ENCODE assay signal across 15 mouse cellular contexts in the genomic region with DNA sequence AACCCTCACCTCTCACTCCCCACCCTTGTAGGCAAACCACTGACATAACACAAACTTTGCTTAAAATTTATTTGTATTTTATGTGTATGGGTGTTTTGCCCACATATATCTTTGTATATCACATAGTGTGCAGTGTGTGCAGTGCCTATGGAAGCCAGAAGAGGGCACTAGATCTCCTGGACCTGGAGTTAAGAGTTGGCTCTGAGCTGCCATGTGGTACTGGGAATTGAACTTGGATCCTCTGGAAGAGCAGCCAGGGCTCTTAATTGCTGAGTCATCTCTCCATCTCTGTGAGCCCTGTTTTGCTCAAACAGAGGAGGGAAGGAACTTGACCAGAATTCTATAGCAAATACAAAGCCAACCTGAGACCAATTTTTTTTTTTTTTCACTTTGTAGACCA. TPM values are rescaled to one million over a fixed set of nuclear protein-coding genes. Genes with fewer than 3 reads are reported as not detected.
DNase-seq lines count a peak whose midpoint lies in the region; ATAC-seq and TF ChIP-seq lines count a peak whose summit lies in the region.
"Had no signal": no experiment of that assay in that cellular context is flagged by ENCODE, and none has a peak within 500 bp of the region (broad histone marks: within the 10 kb centered on the region; RNA-seq: fewer than 3 reads in every experiment).

No protein-coding gene starts in this region.

- H3K9me3 ChIP-seq in hindbrain, postnatal 0 days (ENCODE audit: low read length), result no peaks in the 10 kb centered on the region
- peaks cover 14% of the 10 kb centered on the region; the same call in 1 of the 2 replicates for H3K9me3 ChIP-seq in hindbrain, embryonic 10.5 days
- H3K9me3 ChIP-seq in midbrain, postnatal 0 days (ENCODE audit: low read length), result no peaks in the 10 kb centered on the region
- no peaks in the 10 kb centered on the region for H3K9me3 ChIP-seq in midbrain, embryonic 16.5 days (replicated peaks; ENCODE audit: control insufficient read depth, low read length, poor library complexity, severe bottlenecking)

- no peak overlapping the region for H3K4me2 ChIP-seq in hindbrain, postnatal 0 days (ENCODE audit: low read depth, low read length)
- H3K4me2 ChIP-seq in midbrain, postnatal 0 days (ENCODE audit: low read depth, low read length, poor library complexity, severe bottlenecking), result no peak overlapping the region
- no peak overlapping the region for H3K4me2 ChIP-seq in midbrain, embryonic 16.5 days (ENCODE audit: low read length)

- no peak for TF ChIP-seq POLR2A in bone marrow macrophage, adult 2 months (IDR thresholded peaks at IDR 0.05; ENCODE audit: borderline replicate concordance, low read depth, low read length)
- no peak for TF ChIP-seq POLR2A in small intestine, adult 2 months (IDR thresholded peaks at IDR 0.05; ENCODE audit: low read depth, low read length)

- no peak overlapping the region for H3K9ac ChIP-seq in hindbrain, postnatal 0 days (replicated peaks; ENCODE audit: low read length)
- H3K9ac ChIP-seq in midbrain, postnatal 0 days (replicated peaks; ENCODE audit: low read length, poor library complexity, severe bottlenecking), result no peak overlapping the region
- H3K9ac ChIP-seq in midbrain, embryonic 16.5 days (ENCODE audit: low read depth, low read length), result no peak overlapping the region

- H3K36me3 ChIP-seq in hindbrain, postnatal 0 days (ENCODE audit: insufficient read depth, low read length), result peaks cover 41% of the 10 kb centered on the region
- H3K36me3 ChIP-seq in hindbrain, embryonic 10.5 days, result peaks cover 99% of the 10 kb centered on the region
- H3K36me3 ChIP-seq in midbrain, postnatal 0 days (ENCODE audit: insufficient read depth, low read length), result peaks cover 40% of the 10 kb centered on the region
- peaks cover 33% of the 10 kb centered on the region for H3K36me3 ChIP-seq in midbrain, embryonic 16.5 days (ENCODE audit: control insufficient read depth, insufficient read depth, low read length)
- H3K36me3 ChIP-seq in small intestine, adult 2 months (ENCODE audit: control insufficient read depth, insufficient read depth, low read length), result no peaks in the 10 kb centered on the region

- H3K27ac ChIP-seq in hindbrain, postnatal 0 days, result no peak overlapping the region
- H3K27ac ChIP-seq in hindbrain, embryonic 10.5 days, result no peak overlapping the region
- no peak overlapping the region for H3K27ac ChIP-seq in midbrain, postnatal 0 days (ENCODE audit: low read depth, low read length)
- H3K27ac ChIP-seq in midbrain, embryonic 16.5 days (ENCODE audit: low read length), result no peak overlapping the region
- H3K27ac ChIP-seq in bone marrow macrophage, adult 2 months (ENCODE audit: insufficient read depth, low read depth, low read length), result no peak overlapping the region
- H3K27ac ChIP-seq in small intestine, adult 2 months (ENCODE audit: insufficient read depth, low read depth, low read length), result no peak overlapping the region

- H3K27me3 ChIP-seq in hindbrain, postnatal 0 days (ENCODE audit: insufficient read depth, low read length), result no peaks in the 10 kb centered on the region
- no peaks in the 10 kb centered on the region for H3K27me3 ChIP-seq in hindbrain, embryonic 10.5 days (ENCODE audit: insufficient read depth, poor library complexity, severe bottlenecking)
- no peaks in the 10 kb centered on the region for H3K27me3 ChIP-seq in midbrain, postnatal 0 days (ENCODE audit: insufficient read depth, low read length)
- H3K27me3 ChIP-seq in midbrain, embryonic 16.5 days (ENCODE audit: control insufficient read depth, insufficient read depth, low read depth, low read length), result no peaks in the 10 kb centered on the region
- H3K27me3 ChIP-seq in small intestine, adult 2 months (ENCODE audit: control insufficient read depth, insufficient read depth, low read length), result no peaks in the 10 kb centered on the region

- ATAC-seq in hindbrain, postnatal 0 days, result no peak
- no peak for ATAC-seq in midbrain, postnatal 0 days (ENCODE audit: low FRiP score)
- ATAC-seq in midbrain, embryonic 16.5 days, result no peak

- intact Hi-C loops in left cerebral cortex, postnatal 4 days (cut with DNase I), result no loop called here

- H3K4me3 ChIP-seq in hindbrain, postnatal 0 days (ENCODE audit: low read length), result no peak overlapping the region
- H3K4me3 ChIP-seq in hindbrain, embryonic 10.5 days, result no peak overlapping the region
- H3K4me3 ChIP-seq in midbrain, postnatal 0 days (ENCODE audit: low read depth, low read length), result no peak overlapping the region
- H3K4me3 ChIP-seq in midbrain, embryonic 16.5 days (ENCODE audit: low read depth, low read length), result no peak overlapping the region
- H3K4me3 ChIP-seq in bone marrow macrophage, adult 2 months (ENCODE audit: insufficient read depth, low read length), result no peak overlapping the region
- H3K4me3 ChIP-seq in small intestine, adult 2 months (ENCODE audit: low read depth, low read length), result no peak overlapping the region

- peaks cover 12% of the 10 kb centered on the region; the same call in 1 of the 2 replicates for H3K4me1 ChIP-seq in hindbrain, postnatal 0 days (ENCODE audit: insufficient read depth, low read length)
- H3K4me1 ChIP-seq in hindbrain, embryonic 10.5 days (replicated peaks), result 0 out of 2 replicates have a peak, but pooled peaks cover 3% of the 10 kb centered on the region
- H3K4me1 ChIP-seq in midbrain, postnatal 0 days (ENCODE audit: insufficient read depth, low read length), result peaks cover 8% of the 10 kb centered on the region
- peaks cover 17% of the 10 kb centered on the region for H3K4me1 ChIP-seq in midbrain, embryonic 16.5 days (ENCODE audit: control insufficient read depth, insufficient read depth, low read length)
- H3K4me1 ChIP-seq in bone marrow macrophage, adult 2 months (ENCODE audit: control insufficient read depth, insufficient read depth, low read length), result peaks cover 6% of the 10 kb centered on the region
- H3K4me1 ChIP-seq in small intestine, adult 2 months (ENCODE audit: control insufficient read depth, insufficient read depth, insufficient read length, low read length), result peaks cover 4% of the 10 kb centered on the region; the same call in 1 of the 2 replicates

- DNase-seq in hindbrain, postnatal 0 days (ENCODE audit: low spot score), result peak; percentile 32
- DNase-seq in hindbrain, embryonic 10.5 days (ENCODE audit: low spot score), result no peak
- DNase-seq in midbrain, postnatal 0 days (ENCODE audit: low spot score), result no peak
- DNase-seq in thymus, postnatal 10 days (ENCODE audit: low spot score in 2 of 2), result no peak
- DNase-seq in left cerebral cortex, postnatal 4 days, result no peak
- DNase-seq: cerebellum, adult 11 months; kidney, postnatal 10 days; spleen, adult 18-20 months had no signal

- peak; percentile 65 for TF ChIP-seq CTCF in hindbrain, postnatal 0 days (IDR thresholded peaks at IDR 0.05; ENCODE audit: low read depth)
- peak; percentile 68 for TF ChIP-seq CTCF in midbrain, postnatal 0 days (IDR thresholded peaks at IDR 0.05)
- peak; percentile 25; the same call in 1 of the 2 replicates for TF ChIP-seq CTCF in bone marrow macrophage, adult 2 months (IDR thresholded peaks at IDR 0.05; ENCODE audit: low read depth, low read length)
- 0 out of 2 replicates have a peak, but pooled peaks have one; percentile 32 for TF ChIP-seq CTCF in small intestine, adult 2 months (IDR thresholded peaks at IDR 0.05; ENCODE audit: extremely low read depth, insufficient read length, insufficient replicate concordance, low read depth, low read length)

RNA-seq across cellular contexts. Expression of a gene that starts 35.1 kb away (rescaled TPM):
- total RNA-seq in hindbrain, postnatal 0 days (2014; rRNA removed), result 120 and 151 TPM in 2 replicates
- polyA plus RNA-seq in hindbrain, postnatal 0 days (2015; fragmentation: Nextera tagmentation; extraction: Ambion mirVana), result 3.5 and 3.6 TPM in 2 replicates
- 3.7 and 4.0 TPM in 2 replicates for polyA plus RNA-seq in hindbrain, embryonic 10.5 days (2016; fragmentation: Nextera tagmentation; extraction: Ambion mirVana)
- 122 and 132 TPM in 2 replicates for total RNA-seq in midbrain, postnatal 0 days (2014; rRNA removed)
- polyA plus RNA-seq in midbrain, postnatal 0 days (2015; fragmentation: Nextera tagmentation; extraction: Ambion mirVana), result 2.8 and 3.9 TPM in 2 replicates
- 5.2 and 5.5 TPM in 2 replicates for polyA plus RNA-seq in midbrain, embryonic 16.5 days (2015; fragmentation: Nextera tagmentation; extraction: Ambion mirVana)
- 10.9 and 14.9 TPM in 2 replicates for polyA plus RNA-seq in bone marrow macrophage, adult 2 months (2012; ENCODE audit: insufficient read depth, insufficient read length, missing spikeins)
- polyA plus RNA-seq in small intestine, adult 2 months (2012; rRNA removed), result 4.6 and 6.3 TPM in 2 replicates
- total RNA-seq in left cerebral cortex, postnatal 4 days (2021), result 100 to 1,000 TPM; 104 to 108 TPM

RNA-seq across cellular contexts. Expression of a gene that starts 37.0 kb away (rescaled TPM):
- total RNA-seq in hindbrain, postnatal 0 days (2014; rRNA removed), result 6.3 and 9.5 TPM in 2 replicates
- 11.9 and 12.7 TPM in 2 replicates for polyA plus RNA-seq in hindbrain, postnatal 0 days (2015; fragmentation: Nextera tagmentation; extraction: Ambion mirVana)
- 44.1 and 51.2 TPM in 2 replicates for polyA plus RNA-seq in hindbrain, embryonic 10.5 days (2016; fragmentation: Nextera tagmentation; extraction: Ambion mirVana)
- 5.3 and 8.8 TPM in 2 replicates for total RNA-seq in midbrain, postnatal 0 days (2014; rRNA removed)
- polyA plus RNA-seq in midbrain, postnatal 0 days (2015; fragmentation: Nextera tagmentation; extraction: Ambion mirVana), result 7.2 and 7.8 TPM in 2 replicates
- 7.0 and 9.5 TPM in 2 replicates for polyA plus RNA-seq in midbrain, embryonic 16.5 days (2015; fragmentation: Nextera tagmentation; extraction: Ambion mirVana)
- polyA plus RNA-seq in bone marrow macrophage, adult 2 months (2012; ENCODE audit: insufficient read depth, insufficient read length, missing spikeins), result 11.4 and 13.0 TPM in 2 replicates
- polyA plus RNA-seq in small intestine, adult 2 months (2012; rRNA removed), result 0.70 and 1.1 TPM in 2 replicates
- 1 to 10 TPM; 7.4 to 8.4 TPM for total RNA-seq in left cerebral cortex, postnatal 4 days (2021)

RNA-seq across cellular contexts. Expression of a gene that starts 42.9 kb away (rescaled TPM):
- not detected in 2 replicates for total RNA-seq in hindbrain, postnatal 0 days (2014; rRNA removed)
- 0.43 TPM in 1 of 2 replicates, not detected in the other for polyA plus RNA-seq in hindbrain, postnatal 0 days (2015; fragmentation: Nextera tagmentation; extraction: Ambion mirVana)
- not detected in 2 replicates for polyA plus RNA-seq in hindbrain, embryonic 10.5 days (2016; fragmentation: Nextera tagmentation; extraction: Ambion mirVana)
- not detected in 2 replicates for total RNA-seq in midbrain, postnatal 0 days (2014; rRNA removed)
- polyA plus RNA-seq in midbrain, postnatal 0 days (2015; fragmentation: Nextera tagmentation; extraction: Ambion mirVana), result not detected in 2 replicates
- polyA plus RNA-seq in midbrain, embryonic 16.5 days (2015; fragmentation: Nextera tagmentation; extraction: Ambion mirVana), result not detected in 2 replicates
- polyA plus RNA-seq in bone marrow macrophage, adult 2 months (2012; ENCODE audit: insufficient read depth, insufficient read length, missing spikeins), result not detected in 2 replicates
- 8.8 and 12.4 TPM in 2 replicates for polyA plus RNA-seq in small intestine, adult 2 months (2012; rRNA removed)
- total RNA-seq in left cerebral cortex, postnatal 4 days (2021), result not detected
- total RNA-seq: gastrocnemius, adult 8-10 months; heart, postnatal 25 days; left cerebral cortex, postnatal 36 days had no signal
- polyA plus RNA-seq: neural tube, embryonic 14.5 days had no signal

RNA-seq across cellular contexts. Expression of a gene that starts 52.1 kb away (rescaled TPM):
- total RNA-seq in hindbrain, postnatal 0 days (2014; rRNA removed), result 177 and 183 TPM in 2 replicates
- polyA plus RNA-seq in hindbrain, postnatal 0 days (2015; fragmentation: Nextera tagmentation; extraction: Ambion mirVana), result 162 and 167 TPM in 2 replicates
- 44.8 and 49.3 TPM in 2 replicates for polyA plus RNA-seq in hindbrain, embryonic 10.5 days (2016; fragmentation: Nextera tagmentation; extraction: Ambion mirVana)
- total RNA-seq in midbrain, postnatal 0 days (2014; rRNA removed), result 141 and 178 TPM in 2 replicates
- 160 and 169 TPM in 2 replicates for polyA plus RNA-seq in midbrain, postnatal 0 days (2015; fragmentation: Nextera tagmentation; extraction: Ambion mirVana)
- polyA plus RNA-seq in midbrain, embryonic 16.5 days (2015; fragmentation: Nextera tagmentation; extraction: Ambion mirVana), result 135 and 155 TPM in 2 replicates
- 68.3 and 81.0 TPM in 2 replicates for polyA plus RNA-seq in bone marrow macrophage, adult 2 months (2012; ENCODE audit: insufficient read depth, insufficient read length, missing spikeins)
- polyA plus RNA-seq in small intestine, adult 2 months (2012; rRNA removed), result 23.2 and 41.0 TPM in 2 replicates
- 100 to 1,000 TPM; 267 to 276 TPM for total RNA-seq in left cerebral cortex, postnatal 4 days (2021)
